ENCODE assay signal across 8 mouse cellular contexts in the genomic region with DNA sequence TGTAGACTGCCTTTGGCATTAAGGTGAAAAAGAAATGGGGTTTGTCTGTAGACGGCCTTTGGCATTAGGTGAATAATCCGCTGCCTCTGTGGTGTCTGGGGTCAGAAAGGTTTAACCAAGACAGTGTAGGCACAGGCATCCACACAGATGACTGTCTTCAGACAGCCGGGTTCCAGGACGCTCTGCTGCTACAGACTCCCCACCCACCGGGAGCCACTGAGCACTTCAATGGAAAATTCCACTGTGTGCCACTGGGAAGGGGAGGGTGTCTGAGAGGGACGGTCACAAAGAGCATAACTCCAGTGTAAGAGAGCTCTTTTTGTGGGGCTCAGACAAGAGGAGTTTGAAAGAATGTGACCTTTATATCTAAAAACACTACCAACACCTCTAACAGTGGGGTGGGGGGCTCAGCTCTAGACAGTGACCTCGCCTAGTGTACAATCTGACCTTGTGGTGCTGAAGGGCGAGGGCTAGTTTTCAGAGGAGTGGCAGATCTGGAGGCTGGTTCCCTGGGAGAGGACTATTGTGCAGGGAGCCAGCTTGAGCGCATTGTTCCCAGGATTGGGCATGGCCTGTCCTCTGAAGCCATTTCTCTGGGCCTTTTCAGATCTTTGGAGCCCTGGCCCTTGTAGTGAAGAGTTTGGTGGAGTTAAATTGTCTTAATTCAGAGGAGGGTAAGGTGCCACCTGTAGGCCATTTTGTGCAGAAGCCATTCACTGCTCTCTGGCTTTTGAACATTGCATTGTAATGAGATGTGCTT. TPM values are rescaled to one million over a fixed set of nuclear protein-coding genes. Genes with fewer than 3 reads are reported as not detected.
DNase-seq lines count a peak whose midpoint lies in the region; ATAC-seq and TF ChIP-seq lines count a peak whose summit lies in the region.
"Had no signal": no experiment of that assay in that cellular context is flagged by ENCODE, and none has a peak within 500 bp of the region (broad histone marks: within the 10 kb centered on the region; RNA-seq: fewer than 3 reads in every experiment).

No protein-coding gene starts in this region.

- H3K36me3 ChIP-seq in ES-Bruce4 (ENCODE audit: control insufficient read depth, insufficient read depth, low read length, poor library complexity, severe bottlenecking): 0 out of 2 replicates have a peak, but pooled peaks cover 5% of the 10 kb centered on the region
- H3K36me3 ChIP-seq in heart, embryonic 12.5 days: peaks cover 18% of the 10 kb centered on the region
- H3K36me3 ChIP-seq in kidney, postnatal 0 days (ENCODE audit: insufficient read depth, low read length): peaks cover 11% of the 10 kb centered on the region; the same call in 1 of the 2 replicates
- H3K36me3 ChIP-seq in stomach, postnatal 0 days (ENCODE audit: control insufficient read depth, insufficient read depth, low read length): no peaks in the 10 kb centered on the region

- no peak for TF ChIP-seq POLR2A in ES-Bruce4 (IDR thresholded peaks at IDR 0.05; ENCODE audit: insufficient read depth, low read length)

- peak; percentile 47 for DNase-seq in 3T3-L1 (ENCODE audit: low read depth, low spot score)
- peak; percentile 51 for DNase-seq in kidney, postnatal 0 days (ENCODE audit: low spot score)
- DNase-seq in stomach, postnatal 0 days (ENCODE audit: low spot score): no peak
- no peak for DNase-seq in left cerebral cortex, adult 8-10 months (ENCODE audit: low spot score in 2 of 2)

- H3K9ac ChIP-seq in ES-Bruce4 (ENCODE audit: low read depth, poor library complexity, severe bottlenecking): no peak overlapping the region
- H3K9ac ChIP-seq in heart, embryonic 12.5 days: peak overlapping the region; percentile 22; the same call in 1 of the 2 replicates
- H3K9ac ChIP-seq in kidney, postnatal 0 days (ENCODE audit: low read depth, low read length): no peak overlapping the region
- no peak overlapping the region for H3K9ac ChIP-seq in stomach, postnatal 0 days (ENCODE audit: low read length)

- H3K4me2 ChIP-seq in heart, embryonic 12.5 days: no peak overlapping the region
- no peak overlapping the region for H3K4me2 ChIP-seq in kidney, postnatal 0 days (ENCODE audit: low read length)
- no peak overlapping the region for H3K4me2 ChIP-seq in stomach, postnatal 0 days (replicated peaks; ENCODE audit: low read depth)

- no peaks in the 10 kb centered on the region for H3K4me1 ChIP-seq in ES-Bruce4 (ENCODE audit: control insufficient read depth, insufficient read depth, low read length)
- peaks cover 23% of the 10 kb centered on the region for H3K4me1 ChIP-seq in heart, embryonic 12.5 days (replicated peaks)
- peaks cover 14% of the 10 kb centered on the region; the same call in 1 of the 2 replicates for H3K4me1 ChIP-seq in kidney, postnatal 0 days (replicated peaks; ENCODE audit: insufficient read depth, low read length)
- H3K4me1 ChIP-seq in stomach, postnatal 0 days (replicated peaks; ENCODE audit: control insufficient read depth, insufficient read depth): no peaks in the 10 kb centered on the region; the same call in 1 of the 2 replicates

- H3K4me3 ChIP-seq in ES-Bruce4 (ENCODE audit: low read depth, low read length): no peak overlapping the region
- no peak overlapping the region for H3K4me3 ChIP-seq in heart, embryonic 12.5 days
- H3K4me3 ChIP-seq in kidney, postnatal 0 days (replicated peaks; ENCODE audit: low read depth, low read length): no peak overlapping the region
- no peak overlapping the region for H3K4me3 ChIP-seq in stomach, postnatal 0 days (ENCODE audit: low read depth, low read length)

- WGBS in heart, embryonic 12.5 days: 31% methylated on average over 9 of the region's 9 CpGs
- 53% methylated on average over 9 of the region's 9 CpGs for WGBS in kidney, postnatal 0 days
- WGBS in stomach, postnatal 0 days: 60% methylated on average over 9 of the region's 9 CpGs

- no peak for TF ChIP-seq CTCF in ES-Bruce4 (IDR thresholded peaks at IDR 0.05; ENCODE audit: low read depth, low read length)
- peak; percentile 56 for TF ChIP-seq CTCF in kidney, postnatal 0 days (IDR thresholded peaks at IDR 0.05; ENCODE audit: low read depth)
- peak; percentile 47 for TF ChIP-seq CTCF in stomach, postnatal 0 days (IDR thresholded peaks at IDR 0.05; ENCODE audit: low read depth)

- H3K27me3 ChIP-seq in ES-Bruce4 (ENCODE audit: control insufficient read depth, insufficient read depth, low read length, poor library complexity, severe bottlenecking): no peaks in the 10 kb centered on the region
- no peaks in the 10 kb centered on the region for H3K27me3 ChIP-seq in heart, embryonic 12.5 days (replicated peaks)
- H3K27me3 ChIP-seq in kidney, postnatal 0 days (ENCODE audit: insufficient read depth, low read length): no peaks in the 10 kb centered on the region
- H3K27me3 ChIP-seq in stomach, postnatal 0 days (ENCODE audit: control insufficient read depth, insufficient read depth, low read length): no peaks in the 10 kb centered on the region

- H3K9me3 ChIP-seq in ES-Bruce4 (replicated peaks; ENCODE audit: control insufficient read depth, insufficient read depth, low read length, poor library complexity, severe bottlenecking): no peaks in the 10 kb centered on the region
- no peaks in the 10 kb centered on the region for H3K9me3 ChIP-seq in heart, embryonic 12.5 days (replicated peaks)
- no peaks in the 10 kb centered on the region for H3K9me3 ChIP-seq in kidney, postnatal 0 days (replicated peaks; ENCODE audit: low read length)
- H3K9me3 ChIP-seq in stomach, postnatal 0 days (ENCODE audit: control insufficient read depth, low read length): no peaks in the 10 kb centered on the region

- TF ChIP-seq EP300 in ES-Bruce4 (IDR thresholded peaks at IDR 0.05; ENCODE audit: insufficient read depth, low read depth, low read length): no peak
- TF ChIP-seq EP300 in stomach, postnatal 0 days (optimal IDR thresholded peaks at IDR 0.05): no peak

- H3K27ac ChIP-seq in ES-Bruce4 (ENCODE audit: insufficient read depth, low read length): peak overlapping the region; percentile 10
- peak overlapping the region; percentile 94 for H3K27ac ChIP-seq in heart, embryonic 12.5 days (ENCODE audit: poor library complexity, severe bottlenecking)
- peak overlapping the region; percentile 72 for H3K27ac ChIP-seq in kidney, postnatal 0 days
- H3K27ac ChIP-seq in stomach, postnatal 0 days (replicated peaks): no peak overlapping the region

- peak; percentile 83 for ATAC-seq in heart, embryonic 12.5 days (ENCODE audit: insufficient number of reproducible peaks, low FRiP score)
- peak; percentile 56 for ATAC-seq in kidney, postnatal 0 days (replicated peaks; ENCODE audit: low FRiP score, low read depth)
- ATAC-seq in stomach, postnatal 0 days (ENCODE audit: low FRiP score, low TSS enrichment): no peak
- no peak for ATAC-seq in inflammation-experienced regulatory T-cells, adult 6 months

RNA-seq across cellular contexts. Expression of a gene that starts 45.6 kb away (rescaled TPM):
- 21.0 and 23.4 TPM in 2 replicates for polyA plus RNA-seq in ES-Bruce4 (2011; ENCODE audit: insufficient read depth, insufficient read length, low read depth, missing spikeins)
- 5.9 and 6.4 TPM in 2 replicates for polyA plus RNA-seq in heart, embryonic 12.5 days (2016; fragmentation: Nextera tagmentation; extraction: Ambion mirVana)
- polyA plus RNA-seq in kidney, postnatal 0 days (2015; fragmentation: Nextera tagmentation; extraction: Ambion mirVana): 13.5 and 13.9 TPM in 2 replicates
- 1.7 and 1.9 TPM in 2 replicates for polyA plus RNA-seq in stomach, postnatal 0 days (2015; fragmentation: Nextera tagmentation; extraction: Ambion mirVana)
- 10 to 100 TPM; 19.4 to 37.5 (median 30.1) TPM for total RNA-seq in left cerebral cortex, adult 8-10 months (2022)
- 1 to 10 TPM; 5.4 to 10.0 (median 6.3) TPM for polyA plus RNA-seq in inflammation-experienced regulatory T-cells, adult 6 months (2017; shearing (Covaris generic))

RNA-seq across cellular contexts. Expression of a gene that starts 45.6 kb away (rescaled TPM):
- not detected in 2 replicates for polyA plus RNA-seq in ES-Bruce4 (2011; ENCODE audit: insufficient read depth, insufficient read length, low read depth, missing spikeins)
- 0.15 TPM in 1 of 2 replicates, not detected in the other for polyA plus RNA-seq in heart, embryonic 12.5 days (2016; fragmentation: Nextera tagmentation; extraction: Ambion mirVana)
- 0.13 and 0.29 TPM in 2 replicates for polyA plus RNA-seq in kidney, postnatal 0 days (2015; fragmentation: Nextera tagmentation; extraction: Ambion mirVana)
- 0.08 and 0.17 TPM in 2 replicates for polyA plus RNA-seq in stomach, postnatal 0 days (2015; fragmentation: Nextera tagmentation; extraction: Ambion mirVana)
- under 1 TPM in 1 of 4 experiments, not detected in 3; 0.41 TPM for total RNA-seq in left cerebral cortex, adult 8-10 months (2022)
- polyA plus RNA-seq in inflammation-experienced regulatory T-cells, adult 6 months (2017; shearing (Covaris generic)): not detected
- total RNA-seq: liver, adult 2 months had no signal
- polyA plus RNA-seq: liver, adult 2 months had no signal

RNA-seq across cellular contexts. Expression of a gene that starts 45.7 kb away (rescaled TPM):
- polyA plus RNA-seq in ES-Bruce4 (2011; ENCODE audit: insufficient read depth, insufficient read length, low read depth, missing spikeins): 64.2 and 67.0 TPM in 2 replicates
- polyA plus RNA-seq in heart, embryonic 12.5 days (2016; fragmentation: Nextera tagmentation; extraction: Ambion mirVana): 112 and 118 TPM in 2 replicates
- 373 and 387 TPM in 2 replicates for polyA plus RNA-seq in kidney, postnatal 0 days (2015; fragmentation: Nextera tagmentation; extraction: Ambion mirVana)
- 86.6 and 91.6 TPM in 2 replicates for polyA plus RNA-seq in stomach, postnatal 0 days (2015; fragmentation: Nextera tagmentation; extraction: Ambion mirVana)
- 10 to 100 TPM; 41.9 to 50.8 (median 44.4) TPM for total RNA-seq in left cerebral cortex, adult 8-10 months (2022)
- polyA plus RNA-seq in inflammation-experienced regulatory T-cells, adult 6 months (2017; shearing (Covaris generic)): 10 to 100 TPM; 60.2 to 63.4 (median 62.3) TPM

Comparison
In these comparisons a context has a peak if more than half of its experiments do, and no peak if none do; other contexts are left out.
1. DNase-seq: peak in 3T3-L1 (single experiment) and kidney, postnatal 0 days (single experiment); none in stomach, postnatal 0 days (single experiment) and left cerebral cortex, adult 8-10 months (0 of 2).
2. ATAC-seq: peak in heart, embryonic 12.5 days (single experiment) and kidney, postnatal 0 days (single experiment); none in stomach, postnatal 0 days (single experiment) and inflammation-experienced regulatory T-cells, adult 6 months (single experiment).